Mouse (Mus musculus) MEL (cell line): ENCODE results near the gene Hspa12a.

Source experiments
- CTCF ChIP-seq, 3 experiments: IDR thresholded peaks in 2 of 3; conservative IDR thresholded peaks in 1 of 3; 2 replicates each; pipeline ENCODE4 v1.5.1; 2011 to 2012; ENCODE audit warnings: low read length in 3 of 3, low read depth in 2 of 3, mild to moderate bottlenecking in 2 of 3, improper control_type of control experiment in 1 of 3, inconsistent platforms in 1 of 3, mixed read lengths in 1 of 3, moderate library complexity in 1 of 3; ENCODE audit not compliant: control insufficient read depth in 1 of 3, insufficient read depth in 1 of 3, poor library complexity in 1 of 3, severe bottlenecking in 1 of 3
- JUND ChIP-seq: IDR thresholded peaks from 2 replicates; pipeline ENCODE4 v1.6.1; 2011; ENCODE audit warnings: low read depth, mild to moderate bottlenecking, improper control_type of control experiment, low read length
- MAFK ChIP-seq: IDR thresholded peaks from 2 replicates; pipeline ENCODE4 v1.6.1; 2011; ENCODE audit warnings: low read depth, mild to moderate bottlenecking, low read length, improper control_type of control experiment, borderline replicate concordance
- NRF1 ChIP-seq: IDR thresholded peaks from 2 replicates; pipeline ENCODE4 v1.6.1; 2014; ENCODE audit warnings: low read depth, mild to moderate bottlenecking, inconsistent platforms, low read length, improper control_type of control experiment, moderate library complexity; ENCODE audit not compliant: poor library complexity, insufficient read depth, severe bottlenecking
- POLR2A ChIP-seq, 2 experiments: IDR thresholded peaks; 2 replicates each; pipeline ENCODE4 v1.6.1; 2011 to 2012; ENCODE audit warnings: low read length in 2 of 2, mild to moderate bottlenecking in 2 of 2, control low read depth in 1 of 2, improper control_type of control experiment in 1 of 2, low read depth in 1 of 2, moderate library complexity in 1 of 2; ENCODE audit not compliant: control insufficient read depth in 1 of 2, insufficient read depth in 1 of 2, poor library complexity in 1 of 2

- TF ChIP-seq JUND (no peak), CTCF (IDR thresholded peaks at IDR 0.05 in 2 of 3, conservative IDR thresholded peaks at IDR 0.05 in 1 of 3; ENCODE audit: control insufficient read depth in 1 of 3, insufficient read depth in 1 of 3, low read depth in 2 of 3, low read length in 3 of 3, poor library complexity in 1 of 3, severe bottlenecking in 1 of 3) (no peak), POLR2A (IDR thresholded peaks at IDR 0.05; ENCODE audit: control insufficient read depth in 1 of 2, insufficient read depth in 1 of 2, low read depth in 1 of 2, low read length in 2 of 2, poor library complexity in 1 of 2) (no peak), NRF1 (no peak), MAFK (no peak)
Measured at GRCm38 (mm10) chr19:58843606-58844005, 99.8 kb downstream of the Hspa12a start.
